Mouse (Mus musculus) cerebellum, adult 9-10 months (tissue): Measurements from ENCODE around the gene Arsj.
A peak's percentile ranks its signal among the peaks of the same experiment; 100 is the strongest.

Source experiments
- DNase-seq: peaks from one replicate; pipeline ENCODE4 v3.0.0; 2022

Gene Arsj

GRCm38 (mm10) chr3:126363568-126364505 lies at the start of gene Arsj:
Arsj (plus strand) TSS chr3:126363684.
- no peak for DNase-seq

GRCm38 (mm10) chr3:126324872-126325498 lies 38.5 kb upstream of the Arsj start:
- peak; percentile 0 for DNase-seq

GRCm38 (mm10) chr3:126325891-126326627 lies 37.4 kb upstream of the Arsj start:
- DNase-seq: no peak

DNA sequence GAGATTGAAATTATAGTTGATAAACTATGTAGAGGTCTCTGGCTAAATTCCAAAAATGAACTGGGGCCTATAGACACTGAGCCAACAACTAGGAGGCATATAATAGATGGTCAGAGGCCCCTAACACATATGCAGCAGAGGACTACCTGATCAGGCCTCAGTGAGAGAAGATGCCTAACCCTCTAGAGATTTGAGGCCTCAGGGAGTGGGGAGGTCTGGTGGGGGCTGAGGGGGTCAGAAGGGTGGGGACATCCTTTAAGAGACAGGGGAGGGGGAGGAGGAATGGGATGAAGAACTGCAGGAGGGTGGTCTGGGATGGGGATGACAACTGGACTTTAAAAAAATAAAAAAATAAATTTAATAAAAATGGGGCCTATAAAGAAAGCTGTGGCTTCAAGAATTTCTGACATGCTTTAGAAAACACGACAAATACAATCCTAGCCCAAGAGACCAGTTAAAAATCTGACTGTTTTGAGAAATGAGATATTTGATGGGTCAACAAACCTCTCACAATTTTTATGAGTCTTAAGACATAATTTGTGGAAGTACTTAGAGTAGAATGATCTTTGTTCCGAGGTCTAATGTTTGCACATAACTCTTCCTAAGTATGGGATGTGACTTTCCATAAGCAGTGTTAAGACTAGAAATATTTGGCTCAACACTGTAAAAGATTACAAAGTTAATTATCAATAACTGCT lies 36.7 kb upstream of the Arsj start:
- DNase-seq: no peak

DNA sequence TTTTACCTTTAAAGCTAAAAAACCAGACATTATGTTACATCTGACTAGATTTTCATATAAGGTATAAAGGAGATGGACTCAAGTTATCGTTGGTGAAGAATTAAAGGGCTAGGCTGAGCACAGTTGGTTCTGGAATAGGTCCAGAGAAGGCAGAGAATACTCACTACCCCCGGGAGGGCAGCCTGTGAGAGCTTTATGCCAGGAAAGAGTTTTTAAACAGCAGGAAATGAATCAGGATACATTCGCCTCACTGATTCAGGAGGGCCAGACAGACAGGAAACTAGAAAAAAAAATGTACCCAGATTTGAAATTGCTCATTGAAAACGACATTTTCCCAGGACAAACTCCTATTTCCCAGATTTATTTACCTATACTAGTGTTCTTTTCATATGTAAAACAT lies 28.2 kb upstream of the Arsj start:
- DNase-seq: peak; percentile 1

- DNase-seq: no peak
These were observed 18.7 kb upstream of the Arsj start for GRCm38 (mm10) chr3:126344745-126345144.

GRCm38 (mm10) chr3:126359760-126360159 lies 3.7 kb upstream of the Arsj start:
- no peak for DNase-seq

DNA sequence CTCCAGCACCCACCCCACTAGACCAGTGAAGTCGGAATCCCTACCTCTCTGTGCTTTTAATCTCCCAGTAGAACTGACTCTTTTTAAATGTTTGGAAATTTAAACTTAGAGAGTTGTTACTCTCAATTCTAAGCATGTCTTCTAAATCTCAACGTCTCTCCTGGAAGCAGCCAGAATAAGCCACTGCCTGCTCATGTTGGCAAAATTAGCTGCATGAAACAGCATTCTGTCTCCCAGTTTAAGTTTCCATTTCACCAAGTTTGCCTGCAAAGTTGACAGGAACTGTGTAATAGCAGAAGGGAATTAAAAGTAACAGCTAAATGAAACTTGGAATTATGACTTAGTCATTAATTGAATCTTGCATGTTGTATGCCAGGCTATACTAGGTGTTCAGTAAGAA lies 1.1 kb upstream of the Arsj start:
- no peak for DNase-seq

- no peak for DNase-seq
These were observed 456 bp upstream of the Arsj start for GRCm38 (mm10) chr3:126362931-126363525.

- DNase-seq: no peak
These were observed 1.1 kb downstream of the Arsj start for GRCm38 (mm10) chr3:126364555-126364954.

DNA sequence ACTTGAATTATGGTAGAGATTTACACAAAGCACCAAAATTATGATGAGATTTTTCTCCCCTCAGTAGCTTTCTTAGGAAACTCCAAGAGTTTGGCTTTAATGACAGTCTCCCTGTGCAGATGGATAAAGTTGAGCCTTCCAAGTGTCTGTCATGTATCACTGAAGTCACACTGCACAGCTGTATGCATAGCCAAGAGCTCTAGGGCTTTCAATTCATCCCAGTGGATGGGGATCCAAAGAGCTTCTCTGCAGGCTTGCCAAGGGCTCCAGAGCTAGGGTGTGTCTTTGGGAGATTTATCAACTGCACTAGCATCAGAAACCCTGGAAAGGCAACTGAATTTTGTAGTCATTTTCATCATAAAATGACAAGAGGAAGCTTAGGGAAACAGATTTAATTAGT lies 7.1 kb downstream of the Arsj start:
- no peak for DNase-seq

DNA sequence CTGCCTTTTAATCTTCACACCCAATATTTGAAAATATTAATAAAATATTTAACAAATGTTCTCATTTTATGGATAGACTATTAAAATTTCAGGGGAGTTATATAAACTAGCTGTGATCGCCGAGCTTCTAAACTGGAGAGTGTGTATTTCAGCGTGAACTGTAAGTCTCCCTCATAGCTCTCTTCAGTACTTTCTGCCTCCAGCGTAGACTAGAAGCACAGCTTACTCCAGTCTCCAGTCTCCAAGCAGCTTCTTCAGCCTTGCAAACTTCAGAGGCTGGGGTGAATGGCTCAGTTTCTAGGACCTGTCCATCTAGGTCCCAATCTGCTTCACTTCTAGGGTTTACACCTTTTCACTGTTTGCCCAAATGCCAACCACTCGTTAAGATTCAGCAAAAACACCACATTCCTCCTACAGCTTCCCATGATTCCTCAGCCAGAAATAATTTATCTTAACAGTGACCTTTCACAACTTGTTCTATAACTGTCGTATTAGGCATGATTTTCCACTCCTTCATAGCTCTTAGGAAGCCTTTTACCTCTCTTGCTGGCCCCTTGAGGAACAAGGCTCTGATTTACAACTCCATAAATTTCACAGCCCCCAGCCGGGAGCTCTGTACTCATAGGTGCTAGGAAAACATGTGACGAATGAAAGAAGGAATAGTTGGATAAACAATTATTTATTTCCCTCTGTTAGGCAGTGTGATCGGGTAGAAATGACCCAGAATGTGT lies 9.5 kb downstream of the Arsj start:
- DNase-seq: no peak

GRCm38 (mm10) chr3:126373721-126374120 lies 10.2 kb downstream of the Arsj start:
- no peak for DNase-seq

DNA sequence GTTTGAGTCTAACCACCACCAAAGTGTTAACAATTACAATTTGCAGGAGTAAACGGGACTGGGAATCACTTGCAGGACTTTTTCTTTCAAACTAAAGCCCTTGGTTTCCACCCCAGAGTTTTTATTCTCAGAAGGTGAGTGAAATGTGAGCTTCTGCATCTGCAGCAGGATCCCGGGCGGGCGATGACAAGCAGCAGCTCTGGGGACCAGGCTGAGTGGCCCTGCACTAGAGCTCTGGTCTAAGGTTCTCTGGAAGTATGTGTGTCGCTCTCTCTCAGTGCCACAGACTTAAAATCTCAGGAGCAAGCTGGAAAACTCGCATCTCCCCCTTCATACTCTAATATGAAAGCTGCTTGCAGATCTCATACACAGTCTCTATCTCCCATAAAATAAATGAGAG lies 15.8 kb downstream of the Arsj start:
- DNase-seq: no peak

DNA sequence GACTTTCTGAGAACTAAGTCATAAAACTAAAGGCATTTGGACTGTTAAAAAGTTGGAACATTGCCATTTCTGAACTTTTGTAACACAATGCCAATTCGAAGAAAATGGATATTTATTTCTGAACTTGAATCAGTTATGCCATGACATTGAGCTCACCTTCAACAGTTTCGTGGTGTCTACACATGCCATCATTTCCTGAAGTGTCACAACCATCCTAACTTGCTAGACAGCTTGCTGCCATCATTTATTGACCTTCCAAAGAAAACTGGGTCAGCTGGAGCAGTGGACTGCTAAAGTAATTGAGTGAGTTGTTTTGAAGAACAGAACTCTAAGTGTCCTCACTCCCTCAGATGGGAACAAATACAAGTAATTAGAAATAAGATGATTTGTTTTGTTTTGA lies 16.2 kb downstream of the Arsj start:
- no peak for DNase-seq

- DNase-seq: no peak
These were observed 19.8 kb downstream of the Arsj start for GRCm38 (mm10) chr3:126383276-126383675.

DNA sequence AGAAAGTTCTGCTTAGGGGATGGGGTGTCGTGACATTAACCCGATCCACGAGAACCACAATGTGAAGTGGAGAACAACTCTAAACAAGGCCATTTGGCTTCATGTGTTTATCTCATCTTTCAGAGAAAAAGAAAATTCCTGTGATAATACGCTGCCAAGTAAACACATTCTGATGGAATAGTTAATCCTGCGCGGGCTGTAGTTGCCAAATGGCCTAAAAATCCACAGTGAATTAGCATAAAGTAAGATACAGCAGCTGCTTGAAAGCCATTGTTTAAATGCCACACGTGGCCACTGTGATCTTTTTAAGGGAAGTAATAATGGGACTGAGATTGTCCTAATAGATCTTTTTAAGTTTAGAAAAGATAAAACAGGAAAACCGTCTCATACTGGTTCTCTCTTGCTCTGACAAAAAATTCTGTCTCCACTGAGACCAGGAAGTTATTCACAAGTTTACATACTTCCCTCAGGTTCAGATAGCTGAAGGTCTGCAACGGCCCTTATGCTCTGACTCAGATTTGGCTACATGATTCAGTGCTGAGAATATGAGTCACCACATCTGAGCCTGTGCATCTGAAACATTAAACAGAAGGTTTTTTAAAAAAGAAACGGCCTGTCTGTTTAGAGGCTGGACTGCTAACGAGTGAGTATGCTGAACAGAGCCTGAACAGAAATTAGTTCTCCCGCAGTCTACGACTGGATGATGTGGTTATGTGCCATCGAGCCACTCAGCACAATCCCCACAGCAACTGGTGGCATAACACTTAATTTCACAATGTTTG lies 21.4 kb downstream of the Arsj start:
- DNase-seq: no peak

GRCm38 (mm10) chr3:126397451-126397850 lies 34.0 kb downstream of the Arsj start:
- DNase-seq: no peak

- no peak for DNase-seq
These were observed 34.6 kb downstream of the Arsj start for GRCm38 (mm10) chr3:126397985-126398630.

DNA sequence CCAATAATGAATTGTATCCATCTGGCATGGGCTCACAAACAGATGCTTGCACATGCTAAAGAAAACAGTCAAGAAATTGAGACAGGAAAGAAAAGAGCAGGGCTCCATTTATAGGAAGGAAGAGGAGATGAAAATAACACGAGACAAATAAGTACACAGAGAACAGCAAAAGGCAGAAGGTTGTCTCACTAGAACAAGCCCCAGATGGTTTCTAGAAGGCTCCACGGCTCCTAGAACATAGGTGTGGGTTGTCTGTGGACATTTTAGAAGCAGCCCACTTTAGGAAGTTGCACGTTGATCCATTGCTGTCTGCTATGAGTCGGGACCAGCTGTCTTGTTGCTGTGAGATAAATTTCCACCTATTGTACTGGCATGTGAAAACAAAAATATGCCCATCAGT lies 37.2 kb downstream of the Arsj start:
- DNase-seq: no peak
